Mouse (Mus musculus) midbrain, embryonic 10.5 days (tissue): Measurements from ENCODE around the gene Gm42420. TPM values are rescaled to one million over a fixed set of nuclear protein-coding genes. Genes with fewer than 3 reads are reported as not detected.

Source experiments
- DNase-seq: peaks from one replicate; pipeline ENCODE4 v3.0.0-alpha.2; 2017; ENCODE audit warnings: low spot score
- H3K27ac ChIP-seq: fragments of 300-500 bp; sonication (generic); replicated peaks from 2 replicates; pipeline ENCODE4 v1.5.1; 2016; ENCODE audit warnings: mild to moderate bottlenecking
- H3K27me3 ChIP-seq: fragments of 300-500 bp; sonication (generic); 2 replicates; pipeline ENCODE4 v1.6.1; 2016; ENCODE audit warnings: low read depth, mild to moderate bottlenecking; ENCODE audit not compliant: poor library complexity, severe bottlenecking
- H3K36me3 ChIP-seq: fragments of 300-500 bp; sonication (generic); 2 replicates; pipeline ENCODE4 v1.6.1; 2016; ENCODE audit warnings: mild to moderate bottlenecking, moderate library complexity
- H3K4me1 ChIP-seq: fragments of 300-500 bp; sonication (generic); 2 replicates; pipeline ENCODE4 v1.6.1; 2016
- H3K4me3 ChIP-seq: fragments of 300-500 bp; sonication (generic); 2 replicates; pipeline ENCODE4 v1.5.1; 2016; ENCODE audit warnings: mild to moderate bottlenecking, moderate library complexity
- H3K9me3 ChIP-seq: fragments of 300-500 bp; sonication (generic); replicated peaks from 2 replicates; pipeline ENCODE4 v1.6.1; 2016; ENCODE audit warnings: mild to moderate bottlenecking
- WGBS: fragments of 180-500 bp; shearing (Covaris S2); methylation state at CpG from one replicate; pipeline ENCODE4 v1.1.7; 2016; 5-methylcytosine and 5-hydroxymethylcytosine counted together
- polyA plus RNA-seq: library from polyadenylated mRNA; unstranded; fragments of >200 nt; fragmentation: Nextera tagmentation; extraction: Ambion mirVana; gene quantifications from 2 replicates; pipeline ENCODE4 v1.2.1, GENCODE M21; 2016

Gene Gm42420
- 0.57 and 1.3 TPM in 2 replicates for polyA plus RNA-seq

DNA sequence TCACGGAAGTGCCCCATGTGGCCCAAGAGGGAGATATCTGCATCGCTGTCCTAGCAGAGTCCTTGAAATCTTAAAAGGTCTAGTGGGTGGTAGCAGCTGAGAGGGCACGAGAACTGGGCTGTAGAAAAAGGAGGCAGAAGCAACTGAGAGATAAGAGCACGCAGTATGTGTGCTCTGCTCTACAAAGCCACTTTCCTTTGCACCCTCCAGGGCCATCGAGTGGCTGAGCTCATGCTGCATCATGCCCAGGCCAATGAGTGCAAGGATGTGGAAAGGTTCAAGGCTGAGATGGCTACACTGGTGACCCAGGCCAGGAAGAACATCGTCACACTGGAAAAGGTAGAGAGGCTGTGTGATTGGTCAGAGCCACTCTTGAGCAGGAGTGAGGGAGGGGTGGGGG lies at the start of gene Gm42420:
TSS of gene Gm42420 (plus strand) at position 237 of the 400 bp plus-strand sequence.
- DNase-seq, result no peak
- WGBS, result 87% methylated on average over 6 of the region's 6 CpGs
- Histone ChIP-seq H3K4me3 (no peak within 1 kb of the TSS), H3K4me1 (no peaks in the 10 kb centered on the region), H3K27me3 (no peaks in the 10 kb centered on the region), H3K36me3 (peaks cover 81% of the 10 kb centered on the region), H3K9me3 (no peaks in the 10 kb centered on the region), H3K27ac (no peak within 1 kb of the TSS)

DNA sequence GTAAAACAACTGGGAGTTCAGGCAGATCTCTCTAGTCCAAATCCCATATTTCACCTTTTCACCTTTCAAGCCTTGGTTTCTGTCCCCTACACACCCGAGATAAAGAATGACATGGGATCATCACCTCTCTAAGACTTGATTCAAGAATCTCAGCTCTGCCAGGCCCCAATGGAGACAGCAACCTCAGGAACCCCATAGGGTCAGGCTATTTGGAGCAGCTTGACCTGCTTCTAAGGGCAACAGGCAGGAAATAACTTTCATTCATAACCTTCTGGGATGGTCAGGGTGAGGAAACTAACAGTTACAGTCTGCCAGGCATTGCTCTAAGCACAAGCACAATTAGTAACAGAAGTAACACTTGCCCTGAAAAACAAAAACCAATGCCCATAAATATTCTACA lies 48.9 kb upstream of the Gm42420 start:
- peaks cover 35% of the 10 kb centered on the region for H3K4me1 ChIP-seq
- peaks cover 3% of the 10 kb centered on the region; the same call in 1 of the 2 replicates for H3K9me3 ChIP-seq
- peaks cover 25% of the 10 kb centered on the region for H3K36me3 ChIP-seq
- H3K27me3 ChIP-seq, result no peaks in the 10 kb centered on the region
- no peak overlapping the region for H3K27ac ChIP-seq
- DNase-seq, result no peak
- WGBS, result 69% methylated on average over 1 of the region's 1 CpGs
- no peak overlapping the region for H3K4me3 ChIP-seq

DNA sequence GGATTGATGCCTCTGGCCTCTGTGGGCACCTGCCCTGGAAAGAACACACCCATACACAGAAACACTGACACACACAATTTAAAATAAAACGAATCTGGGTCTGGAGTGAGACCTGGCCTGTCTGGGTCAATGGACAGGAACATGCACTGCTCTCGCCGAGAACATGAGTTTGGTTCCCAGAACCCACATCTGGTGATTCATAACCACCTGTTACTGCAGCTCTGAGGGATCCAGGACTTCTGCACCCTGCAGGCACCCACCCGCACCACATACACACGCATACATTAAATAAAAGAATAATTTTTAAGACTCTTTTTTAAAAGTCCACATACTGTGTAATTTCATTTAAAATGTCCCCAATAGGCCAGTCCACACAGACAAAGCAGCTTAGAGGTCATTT lies 48.3 kb upstream of the Gm42420 start:
- Histone ChIP-seq H3K9me3 (peaks cover 3% of the 10 kb centered on the region; the same call in 1 of the 2 replicates), H3K27me3 (no peaks in the 10 kb centered on the region), H3K4me3 (no peak overlapping the region), H3K36me3 (peaks cover 25% of the 10 kb centered on the region), H3K4me1 (peaks cover 39% of the 10 kb centered on the region), H3K27ac (no peak overlapping the region)
- WGBS, result 95% methylated on average over 5 of the region's 5 CpGs
- DNase-seq, result no peak

DNA sequence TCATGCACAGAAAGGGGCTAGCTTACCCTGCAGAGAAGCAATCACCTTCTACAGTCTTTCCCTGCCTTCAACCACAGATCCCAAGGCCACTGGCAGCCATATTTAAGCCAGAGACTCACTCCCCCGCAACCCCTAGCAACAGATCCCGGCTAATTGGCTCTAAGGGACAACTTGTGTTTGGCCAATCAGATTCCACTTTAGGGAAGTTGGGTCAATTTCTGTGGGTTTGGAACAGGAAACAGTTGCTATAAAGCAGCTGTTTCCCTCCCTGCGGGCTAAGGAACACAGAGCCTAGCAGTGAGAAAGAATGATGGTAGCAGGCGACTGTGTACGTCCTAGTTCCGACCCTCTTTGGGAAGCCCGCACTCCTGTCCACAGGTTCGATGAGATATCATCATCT lies 47.3 kb upstream of the Gm42420 start:
- WGBS, result 85% methylated on average over 8 of the region's 8 CpGs
- H3K36me3 ChIP-seq, result peaks cover 17% of the 10 kb centered on the region
- H3K4me1 ChIP-seq, result peaks cover 48% of the 10 kb centered on the region
- H3K27ac ChIP-seq, result no peak overlapping the region
- peaks cover 3% of the 10 kb centered on the region; the same call in 1 of the 2 replicates for H3K9me3 ChIP-seq
- DNase-seq, result no peak
- H3K4me3 ChIP-seq, result no peak overlapping the region
- H3K27me3 ChIP-seq, result no peaks in the 10 kb centered on the region

DNA sequence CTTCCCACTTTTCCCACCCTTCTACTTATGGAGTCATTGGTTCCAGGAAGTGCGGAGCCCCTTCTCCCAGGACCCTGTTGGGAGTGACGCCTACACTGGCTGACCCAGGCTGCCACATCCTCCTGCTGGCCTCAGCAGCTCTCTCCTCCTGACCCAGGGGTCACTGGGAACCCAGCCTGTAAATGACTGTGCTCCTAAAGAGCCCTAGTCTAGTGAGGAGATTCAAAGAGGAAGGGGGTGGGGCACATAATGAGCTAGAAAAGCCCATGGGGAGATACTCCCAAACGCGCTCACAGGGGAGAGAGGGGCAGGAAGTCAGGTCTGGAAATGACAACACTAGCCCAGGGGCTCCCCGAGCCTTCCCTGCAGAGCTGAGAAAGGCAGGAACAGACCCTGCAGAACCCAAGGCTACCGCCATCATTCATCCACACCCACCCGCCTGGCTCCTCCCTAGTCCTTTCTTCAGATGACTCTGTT lies 45.8 kb upstream of the Gm42420 start:
- H3K4me1 ChIP-seq, result peaks cover 63% of the 10 kb centered on the region
- no peaks in the 10 kb centered on the region for H3K27me3 ChIP-seq
- H3K27ac ChIP-seq, result peak overlapping the region; percentile 81
- DNase-seq, result peak; percentile 43
- peaks cover 6% of the 10 kb centered on the region for H3K36me3 ChIP-seq
- no peaks in the 10 kb centered on the region for H3K9me3 ChIP-seq
- peak overlapping the region; percentile 26; the same call in 1 of the 2 replicates for H3K4me3 ChIP-seq
- 12% methylated on average over 7 of the region's 7 CpGs for WGBS

DNA sequence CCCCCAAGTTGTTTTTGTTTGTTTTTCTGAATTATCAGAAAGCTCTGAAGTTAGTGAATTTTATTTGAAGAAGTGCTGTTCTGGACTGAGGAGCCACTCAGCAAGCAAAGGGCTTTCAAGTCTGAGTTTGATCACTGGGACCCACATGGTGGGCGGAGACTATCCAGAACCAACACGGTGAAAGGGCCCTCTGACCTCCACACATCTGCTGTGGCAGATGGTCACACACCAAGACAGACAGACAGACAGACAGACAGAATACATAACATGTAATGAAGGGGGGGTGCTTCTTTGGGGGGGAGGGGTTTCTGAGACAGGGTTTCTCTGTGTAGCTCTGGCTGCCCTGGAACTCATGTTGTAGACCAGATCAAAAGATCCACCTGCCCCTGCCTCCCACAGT lies 45.0 kb upstream of the Gm42420 start:
- 0 out of 2 replicates have a peak, but pooled peaks cover 2% of the 10 kb centered on the region for H3K36me3 ChIP-seq
- peaks cover 71% of the 10 kb centered on the region for H3K4me1 ChIP-seq
- H3K9me3 ChIP-seq, result no peaks in the 10 kb centered on the region
- 52% methylated on average over 2 of the region's 2 CpGs for WGBS
- no peak overlapping the region for H3K4me3 ChIP-seq
- no peaks in the 10 kb centered on the region for H3K27me3 ChIP-seq
- peak overlapping the region; percentile 81 for H3K27ac ChIP-seq
- no peak for DNase-seq

DNA sequence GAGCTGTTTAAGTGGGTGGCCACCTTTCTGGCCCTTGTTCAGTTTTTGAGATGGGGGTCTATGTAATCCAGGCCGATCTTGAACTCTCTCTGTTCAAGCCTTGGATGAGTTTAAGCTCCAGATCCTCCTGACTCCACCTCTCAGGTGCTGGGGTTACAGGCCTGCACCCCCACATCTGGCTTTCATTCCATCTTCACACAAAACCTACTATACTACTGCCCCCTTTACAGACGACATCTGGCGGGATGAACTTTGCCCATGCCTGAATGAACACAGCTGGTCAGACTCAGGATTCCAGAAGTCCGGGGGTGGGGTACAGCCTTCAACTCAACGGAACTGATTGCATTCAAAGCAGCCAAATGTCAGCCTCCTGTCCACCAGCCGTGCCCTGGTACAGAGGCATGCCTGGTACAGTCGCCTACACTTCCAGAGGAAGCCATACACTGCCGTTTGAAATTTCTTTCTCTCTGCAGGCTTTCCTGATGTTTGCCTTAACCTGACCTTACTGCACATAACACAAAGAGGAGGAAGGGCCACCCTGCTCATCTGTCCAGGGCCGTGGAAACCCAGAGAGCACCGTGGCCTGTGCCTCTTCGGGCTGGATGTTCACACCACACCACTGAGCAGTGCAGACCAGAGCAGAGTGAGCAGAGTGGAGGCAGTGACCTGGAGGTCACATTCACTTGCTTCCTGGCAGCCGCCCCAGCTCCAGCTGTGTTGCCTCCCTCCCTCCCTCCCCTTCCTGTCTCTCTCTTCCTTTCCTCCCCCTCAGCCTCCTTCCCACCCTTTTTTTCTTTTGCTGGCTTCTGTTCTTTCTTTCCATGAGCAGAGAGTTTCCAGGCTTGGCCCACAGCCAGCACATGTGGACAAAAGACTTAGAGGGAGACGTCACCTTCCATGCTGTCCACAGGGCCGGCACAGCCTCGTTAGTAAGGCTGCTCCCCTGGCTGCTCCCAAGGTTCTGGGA lies 42.6 kb upstream of the Gm42420 start:
- H3K27me3 ChIP-seq, result no peaks in the 10 kb centered on the region
- H3K36me3 ChIP-seq, result peaks cover 17% of the 10 kb centered on the region
- WGBS, result 19% methylated on average over 15 of the region's 15 CpGs
- peak; percentile 62 for DNase-seq
- peak overlapping the region; percentile 87 for H3K27ac ChIP-seq
- H3K9me3 ChIP-seq, result no peaks in the 10 kb centered on the region
- H3K4me1 ChIP-seq, result peaks cover 95% of the 10 kb centered on the region
- peak overlapping the region; percentile 34 for H3K4me3 ChIP-seq

DNA sequence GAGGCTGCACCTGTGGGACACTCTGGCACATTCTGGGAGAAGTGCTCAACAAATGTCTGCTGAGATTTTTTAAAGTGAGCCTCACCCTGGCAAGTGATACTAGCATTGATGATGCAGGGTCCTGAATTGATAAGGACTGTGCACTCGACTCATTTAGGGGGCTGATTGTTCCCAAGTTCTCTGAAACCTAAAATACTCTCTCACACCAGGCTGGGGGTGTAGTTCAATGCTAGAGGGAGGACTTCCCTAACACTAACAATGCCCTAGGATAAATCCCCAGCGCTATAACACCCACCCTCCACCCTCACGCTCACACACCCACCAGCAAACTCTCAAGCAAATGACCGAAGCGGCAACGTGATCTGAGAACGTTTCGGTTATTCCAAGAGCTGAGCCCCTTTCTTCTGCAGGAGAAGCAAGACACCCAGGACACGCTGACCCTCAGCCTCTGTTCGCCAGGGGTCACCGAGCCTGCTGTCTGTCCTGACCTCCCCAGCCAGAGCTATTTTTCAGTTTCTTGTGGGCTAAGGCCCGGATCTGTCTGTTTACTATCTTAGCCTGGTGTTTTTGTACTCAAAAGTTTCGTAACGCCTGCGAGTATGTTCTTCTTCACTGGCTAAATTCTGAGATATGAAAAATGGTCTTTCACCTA lies 41.7 kb upstream of the Gm42420 start:
- 22% methylated on average over 15 of the region's 15 CpGs for WGBS
- Histone ChIP-seq H3K27me3 (no peaks in the 10 kb centered on the region), H3K27ac (peak overlapping the region; percentile 87), H3K9me3 (no peaks in the 10 kb centered on the region), H3K4me3 (peak overlapping the region; percentile 34), H3K36me3 (peaks cover 27% of the 10 kb centered on the region), H3K4me1 (peaks cover 94% of the 10 kb centered on the region)
- peak; percentile 41 for DNase-seq

DNA sequence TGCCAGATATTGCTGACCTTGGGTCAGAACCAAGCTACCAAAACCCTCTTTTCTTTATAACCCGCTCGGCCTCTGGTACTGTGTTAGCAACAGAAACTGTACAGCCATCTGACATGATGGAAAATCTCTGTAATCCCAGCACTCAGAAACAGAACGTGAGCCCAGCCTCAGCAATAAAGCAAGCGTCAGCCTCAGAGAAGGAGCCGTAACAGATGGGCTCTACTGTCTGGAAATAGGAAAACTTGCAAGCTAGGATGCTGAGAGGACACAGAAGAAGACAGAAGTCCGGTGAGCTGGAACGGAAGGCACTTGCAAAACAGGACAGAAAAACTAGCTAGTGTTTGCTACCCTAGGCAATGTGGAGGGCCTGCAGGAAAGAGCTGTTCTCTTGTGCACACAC lies 40.1 kb upstream of the Gm42420 start:
- Histone ChIP-seq H3K9me3 (no peaks in the 10 kb centered on the region), H3K27me3 (no peaks in the 10 kb centered on the region), H3K36me3 (peaks cover 32% of the 10 kb centered on the region), H3K4me1 (peaks cover 78% of the 10 kb centered on the region), H3K4me3 (no peak overlapping the region), H3K27ac (0 out of 2 replicates have a peak overlapping the region, but pooled peaks have one; percentile 87)
- DNase-seq, result no peak
- WGBS, result 91% methylated on average over 7 of the region's 7 CpGs

DNA sequence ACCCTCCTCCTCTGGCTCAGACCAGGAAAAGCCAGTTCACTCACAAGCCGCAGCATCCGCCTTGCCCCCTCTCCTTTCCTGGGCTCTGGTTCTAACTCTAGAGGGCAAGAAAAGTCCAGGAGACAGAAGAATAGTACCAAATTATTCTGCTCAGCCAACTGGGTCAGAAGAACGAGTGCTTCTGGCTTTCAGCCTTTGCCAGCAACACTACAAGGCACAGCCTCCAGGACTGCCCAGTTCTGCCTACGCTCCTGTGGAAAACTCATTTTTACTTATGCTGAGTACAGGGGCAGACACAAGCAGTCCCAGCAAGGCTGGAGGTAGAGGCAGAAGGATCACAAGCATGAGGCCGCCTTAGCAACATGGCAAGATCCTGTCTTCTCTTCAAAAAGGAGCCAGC lies 37.5 kb upstream of the Gm42420 start:
- peak overlapping the region; percentile 24; the same call in 1 of the 2 replicates for H3K27ac ChIP-seq
- peaks cover 5% of the 10 kb centered on the region; the same call in 1 of the 2 replicates for H3K9me3 ChIP-seq
- 82% methylated on average over 5 of the region's 5 CpGs for WGBS
- peaks cover 68% of the 10 kb centered on the region for H3K4me1 ChIP-seq
- no peak for DNase-seq
- H3K36me3 ChIP-seq, result peaks cover 55% of the 10 kb centered on the region
- no peak overlapping the region for H3K4me3 ChIP-seq
- H3K27me3 ChIP-seq, result no peaks in the 10 kb centered on the region

DNA sequence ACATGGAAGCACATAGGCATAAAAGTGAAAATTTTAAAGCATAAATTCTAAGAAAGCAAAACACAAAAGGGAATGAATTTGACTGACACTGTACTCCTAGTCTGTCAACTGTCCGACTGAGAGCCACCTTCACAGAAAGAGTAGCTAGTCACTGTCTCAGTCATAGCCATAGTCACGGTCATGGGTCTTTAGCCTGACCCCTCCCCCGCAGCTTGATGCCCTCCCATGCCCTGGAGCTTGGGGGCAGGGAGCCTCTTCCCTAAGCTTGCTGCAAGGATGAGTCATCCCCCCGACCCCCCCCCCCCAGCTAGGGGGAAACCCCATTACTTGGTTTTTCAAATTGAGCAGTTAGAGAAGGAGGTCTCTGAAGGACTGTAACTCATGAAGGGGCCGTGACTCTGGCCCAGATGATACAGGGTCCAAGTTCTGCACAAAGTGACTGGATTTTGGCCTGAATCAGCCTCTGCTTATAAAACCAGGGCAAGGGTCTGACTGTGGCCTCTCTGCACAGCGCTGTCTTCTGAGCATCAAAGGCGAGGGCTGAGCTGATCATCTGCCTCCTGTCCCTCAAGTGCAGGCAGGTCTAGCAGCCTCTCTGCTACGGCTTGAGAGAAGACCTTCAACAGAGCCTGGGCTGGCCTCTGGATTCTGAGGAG lies 33.4 kb upstream of the Gm42420 start:
- WGBS, result 70% methylated on average over 8 of the region's 8 CpGs
- DNase-seq, result no peak
- H3K27me3 ChIP-seq, result no peaks in the 10 kb centered on the region
- peak overlapping the region; percentile 4; the same call in 1 of the 2 replicates for H3K27ac ChIP-seq
- H3K9me3 ChIP-seq, result peaks cover 5% of the 10 kb centered on the region; the same call in 1 of the 2 replicates
- peaks cover 57% of the 10 kb centered on the region for H3K4me1 ChIP-seq
- H3K4me3 ChIP-seq, result no peak overlapping the region
- peaks cover 62% of the 10 kb centered on the region for H3K36me3 ChIP-seq
